Mouse (Mus musculus) cerebellum, postnatal 10 days (tissue): Measurements from ENCODE around the gene Tbc1d10c.
"Not testable (repeated sequence)": the region's sequence is repeated elsewhere in the genome, so short reads cannot be mapped to it uniquely, and the experiment has no call there.

Experiments
- DNase-seq, 2 experiments: peaks; one replicate each; pipeline ENCODE4 v3.0.0; 2021; ENCODE audit warnings: mixed read lengths in 2 of 2

The Tbc1d10c gene

DNA sequence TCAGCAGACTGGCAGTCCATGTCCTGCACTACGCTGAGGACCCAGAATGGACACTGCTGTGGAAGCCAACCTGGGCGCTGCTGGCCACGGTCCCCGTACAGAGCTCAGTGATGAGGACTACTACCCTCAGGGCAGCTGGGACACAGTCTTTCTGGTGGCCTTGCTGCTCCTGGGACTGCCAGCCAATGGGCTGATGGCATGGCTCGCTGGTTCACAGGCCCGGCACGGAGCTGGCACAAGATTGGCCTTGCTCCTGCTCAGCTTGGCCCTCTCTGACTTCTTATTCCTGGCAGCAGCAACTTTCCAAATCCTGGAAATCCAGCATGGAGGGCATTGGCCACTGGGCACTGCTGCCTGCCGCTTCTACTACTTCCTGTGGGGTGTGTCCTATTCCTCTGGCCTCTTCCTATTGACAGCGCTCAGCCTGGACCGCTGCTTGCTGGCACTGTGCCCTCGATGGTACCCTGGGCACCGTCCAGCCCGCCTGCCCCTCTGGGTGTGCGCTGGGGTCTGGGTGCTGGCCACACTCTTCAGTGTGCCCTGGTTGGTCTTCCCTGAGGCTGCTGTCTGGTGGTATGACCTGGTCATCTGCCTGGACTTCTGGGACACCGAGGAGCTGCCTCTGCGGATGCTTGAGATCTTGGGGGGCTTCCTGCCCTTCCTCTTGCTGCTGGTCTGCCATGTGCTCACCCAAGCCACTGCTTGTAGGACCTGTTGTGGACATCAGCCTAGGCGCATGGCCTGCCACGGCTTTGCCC, 48.5 kb downstream of the Tbc1d10c start:
- DNase-seq = peak; percentile 68 to 73

DNA sequence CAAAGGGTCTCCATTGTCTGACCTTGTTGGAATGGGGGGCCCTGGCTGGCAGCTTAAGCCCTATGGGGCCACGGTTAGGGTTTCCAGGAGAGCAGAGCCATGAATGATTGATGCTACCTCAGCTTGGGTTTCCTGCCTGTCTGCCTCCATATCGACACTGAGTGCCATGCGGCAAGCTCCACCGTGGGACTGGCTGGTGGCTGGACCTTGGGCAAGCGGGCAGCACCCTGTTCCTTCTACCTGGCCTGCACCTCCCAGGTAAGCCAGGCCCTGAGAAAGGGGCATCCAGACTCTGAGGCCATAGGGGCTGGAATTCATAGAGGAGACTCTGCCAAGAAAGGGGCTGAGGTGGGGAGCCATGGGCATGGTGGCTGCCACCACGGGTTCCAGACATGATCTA, 50.9 kb downstream of the Tbc1d10c start:
- DNase-seq = no peak

- DNase-seq = no peak
Observed at GRCm38 (mm10) chr19:4139446-4139845, 51.6 kb downstream of the Tbc1d10c start, which contains the start of gene Gpr152. Gene Gpr152, plus strand, starts transcription at chr19:4139787.

- DNase-seq = no peak
Observed at GRCm38 (mm10) chr19:4137913-4138312, 53.2 kb downstream of the Tbc1d10c start.

- DNase-seq = no peak
Observed at GRCm38 (mm10) chr19:4136463-4136862, 54.6 kb downstream of the Tbc1d10c start.

DNA sequence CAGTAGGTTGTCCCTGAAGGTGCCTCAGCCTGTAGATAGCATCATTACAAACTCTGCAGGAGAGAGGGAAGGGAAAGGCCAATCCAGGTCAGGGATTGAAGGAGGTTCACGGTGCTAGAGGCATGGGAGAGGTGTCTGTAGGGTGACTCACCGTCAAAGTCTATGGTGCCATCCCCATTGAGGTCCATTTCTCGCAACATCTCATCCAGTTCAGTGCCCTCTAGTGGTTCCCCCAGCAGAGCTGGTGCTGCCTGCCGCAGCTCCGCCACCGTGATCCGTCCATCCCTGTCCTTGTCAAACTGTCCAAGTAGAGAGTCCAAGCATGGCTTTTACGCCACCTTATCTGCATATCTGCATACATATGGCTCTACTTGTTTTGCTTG, 55.1 kb downstream of the Tbc1d10c start:
- not testable (repeated sequence) for DNase-seq

DNA sequence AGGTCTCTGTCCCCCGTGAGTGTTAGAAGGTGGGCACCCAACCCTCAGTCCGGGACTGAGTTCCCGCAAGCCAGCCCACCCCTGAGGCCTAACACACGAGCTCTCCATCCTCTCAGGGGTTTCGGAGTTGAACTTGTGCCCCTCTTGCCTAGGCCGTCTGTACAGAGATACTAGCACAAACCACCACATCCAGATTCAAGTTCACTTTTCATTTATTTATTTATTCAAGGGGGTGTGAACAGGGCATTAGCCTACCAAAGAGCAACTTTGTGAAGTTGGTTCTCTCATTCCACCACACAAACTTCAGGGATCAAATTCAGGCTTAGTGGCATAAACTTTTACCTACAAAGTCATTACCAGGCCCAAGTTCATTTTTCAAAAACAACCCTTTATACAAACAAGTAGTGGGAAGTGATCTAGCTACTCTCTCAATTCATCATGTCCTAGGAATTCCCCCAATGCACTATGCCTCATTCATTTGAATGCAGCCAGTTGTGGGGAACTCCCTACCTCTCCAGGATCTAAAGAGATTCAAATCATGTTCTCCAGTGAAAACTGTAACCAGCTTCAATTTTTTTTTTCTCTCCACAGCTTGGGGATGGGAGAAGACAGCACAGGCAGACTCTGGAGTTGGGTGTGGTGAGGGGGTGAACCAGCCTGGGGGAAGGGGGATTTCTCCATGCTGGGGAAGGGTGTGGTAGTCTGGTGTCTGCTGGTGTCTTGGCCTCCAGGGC, 55.7 kb downstream of the Tbc1d10c start:
- DNase-seq = not testable (repeated sequence)

DNA sequence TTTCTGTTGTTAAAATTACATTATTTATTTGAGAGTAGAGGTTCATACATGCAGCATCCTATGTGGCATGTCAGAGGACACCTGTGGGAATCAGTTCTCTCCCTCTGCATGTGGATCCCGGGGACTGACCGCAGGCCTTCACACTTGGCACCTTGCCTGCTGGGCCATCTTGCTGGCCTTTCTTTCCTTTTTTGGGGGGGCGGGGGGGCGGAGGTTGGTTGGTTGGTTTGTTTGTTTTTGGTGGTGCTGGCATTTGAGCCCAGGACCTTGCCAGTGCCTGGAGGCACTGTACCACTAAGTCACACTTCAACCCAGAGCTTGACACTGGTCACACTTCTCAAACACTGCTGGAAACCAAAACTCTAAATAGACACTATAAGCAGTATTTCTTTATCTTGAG, 56.7 kb downstream of the Tbc1d10c start:
- DNase-seq = no peak
